Mouse (Mus musculus) liver, adult (tissue): Measurements from ENCODE around the gene Ddx21.

ENCODE experiments used
- GATA4 ChIP-seq: IDR thresholded peaks from 2 replicates; pipeline ENCODE4 v1.6.1; 2014; ENCODE audit warnings: mild to moderate bottlenecking, low read length; ENCODE audit not compliant: insufficient replicate concordance

The Ddx21 gene

GRCm38 (mm10) chr10:62577673-62578337, 24.3 kb downstream of the Ddx21 start:
- TF ChIP-seq GATA4: no peak

GRCm38 (mm10) chr10:62575001-62575400, 27.1 kb downstream of the Ddx21 start:
- TF ChIP-seq GATA4: no peak

DNA sequence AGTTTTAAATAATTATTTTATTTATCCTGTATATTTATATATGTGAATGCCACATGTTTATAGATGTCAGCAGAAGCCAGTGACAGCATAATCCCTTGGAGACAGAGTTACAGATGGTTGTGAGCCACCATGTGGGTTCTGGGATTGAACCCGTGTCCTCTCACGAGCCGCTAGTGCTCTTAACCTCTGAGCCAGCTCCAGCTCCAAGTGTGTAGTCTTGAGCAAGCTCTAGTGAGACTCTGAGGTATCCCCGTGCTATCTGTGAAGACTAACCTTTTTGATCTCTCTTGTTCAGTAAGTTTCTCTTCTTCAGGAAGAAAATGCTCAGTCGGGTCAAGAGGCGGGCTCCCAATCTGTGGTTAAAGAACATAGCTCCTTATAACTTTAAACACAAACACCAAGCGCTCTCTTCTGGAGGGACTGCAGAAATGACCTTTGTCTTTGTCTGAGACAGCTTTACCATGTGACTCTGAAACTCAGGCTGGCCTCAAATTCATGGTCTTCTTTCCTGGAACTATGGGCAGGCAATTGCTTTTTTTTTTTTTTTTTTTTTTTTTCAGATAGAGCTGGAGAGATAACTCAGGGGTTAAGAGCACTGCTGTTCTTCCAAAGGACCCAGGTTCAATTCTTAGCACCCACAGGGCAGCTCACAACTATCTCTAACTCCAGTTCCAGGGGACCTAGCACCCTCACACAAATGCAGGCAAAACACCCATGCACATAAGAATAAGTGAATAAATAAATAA, 31.8 kb downstream of the Ddx21 start:
- no peak for TF ChIP-seq GATA4

DNA sequence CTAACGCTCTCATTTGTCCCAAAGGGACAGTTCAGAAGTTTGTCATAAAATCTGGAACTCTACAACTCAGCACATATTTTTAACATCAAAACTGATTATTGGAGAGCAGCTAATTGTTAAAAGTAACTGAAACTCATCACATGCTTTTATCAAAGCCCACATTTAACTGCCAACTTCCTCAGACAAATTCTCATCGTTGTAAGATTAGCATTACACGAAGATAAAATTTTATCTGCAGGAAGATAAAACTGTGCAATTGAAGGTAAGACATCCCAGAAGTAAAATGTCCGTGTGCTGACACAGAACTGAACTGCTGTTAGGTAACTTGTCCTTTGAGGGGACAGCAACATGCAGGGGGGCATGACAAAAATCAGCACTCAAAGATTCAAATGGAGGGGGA, 33.2 kb downstream of the Ddx21 start:
- TF ChIP-seq GATA4: no peak

DNA sequence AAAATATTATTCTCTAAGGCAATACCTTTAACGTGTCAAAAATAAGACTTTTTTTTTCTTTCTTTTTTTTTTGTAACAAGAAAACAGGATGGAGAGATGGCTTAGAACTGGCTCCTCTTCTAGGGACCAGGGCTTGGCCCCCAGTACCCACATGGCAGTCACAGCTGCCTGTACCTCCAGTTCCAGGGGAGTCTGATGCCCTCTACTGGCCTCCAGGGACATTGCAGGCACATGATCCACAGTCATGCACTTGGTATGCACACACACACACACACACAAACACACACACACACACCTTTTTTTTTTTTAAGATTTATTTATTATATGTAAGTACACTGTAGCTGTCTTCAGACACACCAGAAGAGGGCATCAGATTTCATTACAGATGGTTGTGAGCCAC, 44.3 kb downstream of the Ddx21 start:
- TF ChIP-seq GATA4: no peak

GRCm38 (mm10) chr10:62556558-62556901, 45.6 kb downstream of the Ddx21 start:
- TF ChIP-seq GATA4: no peak

GRCm38 (mm10) chr10:62555705-62556557, 46.1 kb downstream of the Ddx21 start:
- no peak for TF ChIP-seq GATA4

GRCm38 (mm10) chr10:62553611-62554091, 48.4 kb downstream of the Ddx21 start:
- no peak for TF ChIP-seq GATA4

DNA sequence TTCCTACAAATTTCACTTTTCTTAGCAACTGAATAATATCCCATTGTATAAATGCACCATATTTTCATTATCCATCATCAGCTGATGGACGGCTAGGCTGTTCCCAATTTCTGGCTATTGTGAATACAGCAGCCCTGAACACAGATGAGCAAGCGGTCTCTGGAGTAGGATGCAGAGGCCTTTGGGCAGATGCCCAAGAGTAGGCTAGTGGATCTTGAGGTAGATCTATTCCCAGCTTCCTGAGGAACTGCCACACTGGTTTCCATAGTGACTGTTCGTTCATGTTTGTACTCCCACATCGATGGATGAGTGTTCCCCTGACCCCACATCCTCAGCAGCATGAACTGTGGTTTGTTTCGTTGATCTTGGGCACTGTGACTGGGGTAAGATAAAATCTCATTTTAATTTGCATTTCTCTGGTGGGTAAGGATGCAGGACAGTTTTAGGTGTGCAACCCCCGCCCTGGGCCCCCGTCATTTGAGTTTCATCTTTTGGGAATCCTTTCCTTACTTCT, 51.2 kb downstream of the Ddx21 start:
- no peak for TF ChIP-seq GATA4

DNA sequence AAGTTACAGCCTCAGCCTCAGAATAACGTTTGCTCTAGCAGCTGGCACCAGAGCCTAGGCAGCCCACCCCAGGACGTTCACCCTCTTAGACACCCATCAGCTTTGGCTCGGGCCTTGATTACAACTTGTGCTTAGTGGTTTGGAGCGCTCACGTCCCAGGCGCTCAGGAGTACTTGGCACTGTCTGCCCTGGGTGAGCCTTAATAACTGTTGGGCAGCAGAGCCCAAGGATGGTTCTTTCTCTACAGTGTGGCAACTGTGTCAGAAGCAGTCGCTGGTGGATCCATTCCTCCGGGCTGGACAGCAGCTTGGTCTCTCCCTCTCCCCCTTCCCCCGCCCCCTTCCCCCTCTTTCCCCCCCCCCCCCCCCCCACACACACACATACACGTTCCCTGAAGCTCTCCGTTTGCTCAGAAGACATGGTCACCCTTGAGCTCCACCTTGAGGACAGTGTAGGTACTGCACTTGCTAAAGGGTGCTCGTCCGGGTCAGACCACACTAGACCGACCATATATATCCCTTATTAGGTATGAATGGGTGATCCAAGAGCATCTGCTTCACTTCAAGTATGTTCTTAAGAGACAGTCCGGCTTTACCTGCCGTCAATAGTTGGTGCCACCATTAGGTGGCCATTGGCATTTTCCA, 52.4 kb downstream of the Ddx21 start:
- TF ChIP-seq GATA4: no peak

DNA sequence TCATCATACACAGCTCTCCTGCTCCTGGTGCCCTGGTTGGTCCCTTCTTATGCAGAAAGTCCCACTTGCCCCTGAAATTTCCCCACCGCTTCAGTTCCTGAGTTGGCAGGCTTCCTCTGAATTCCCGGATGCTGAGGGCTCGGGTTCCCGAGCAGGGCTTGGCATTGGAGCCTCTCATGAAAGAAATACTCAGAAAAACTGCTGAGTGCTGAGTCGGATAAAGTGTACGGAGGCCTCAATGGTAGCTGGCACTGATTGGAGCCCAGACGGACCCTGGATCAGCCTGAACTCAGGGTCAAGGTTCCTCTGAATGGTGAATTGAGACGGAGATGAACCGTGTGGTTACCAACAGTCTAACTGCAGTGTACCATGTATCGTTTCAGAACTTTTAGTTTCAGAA, 55.6 kb downstream of the Ddx21 start:
- TF ChIP-seq GATA4: no peak

- TF ChIP-seq GATA4: no peak
Observed at GRCm38 (mm10) chr10:62545759-62546158, 56.3 kb downstream of the Ddx21 start.

- no peak for TF ChIP-seq GATA4
Observed at GRCm38 (mm10) chr10:62544316-62544715, 57.8 kb downstream of the Ddx21 start.

- no peak for TF ChIP-seq GATA4
Observed at GRCm38 (mm10) chr10:62543399-62543808, 58.7 kb downstream of the Ddx21 start.

- TF ChIP-seq GATA4: no peak
Observed at GRCm38 (mm10) chr10:62542928-62543327, 59.2 kb downstream of the Ddx21 start.
